Mouse (Mus musculus) brain, adult 2 months (tissue): ENCODE measurements around the gene Serpinb1c.
"Not testable (repeated sequence)": the region's sequence is repeated elsewhere in the genome, so short reads cannot be mapped to it uniquely, and the experiment has no call there.

Experiments used
- DNase-seq: peaks from one replicate; pipeline ENCODE4 v3.0.0; 2011; ENCODE audit warnings: low read depth, low spot score

The Serpinb1c gene

DNA sequence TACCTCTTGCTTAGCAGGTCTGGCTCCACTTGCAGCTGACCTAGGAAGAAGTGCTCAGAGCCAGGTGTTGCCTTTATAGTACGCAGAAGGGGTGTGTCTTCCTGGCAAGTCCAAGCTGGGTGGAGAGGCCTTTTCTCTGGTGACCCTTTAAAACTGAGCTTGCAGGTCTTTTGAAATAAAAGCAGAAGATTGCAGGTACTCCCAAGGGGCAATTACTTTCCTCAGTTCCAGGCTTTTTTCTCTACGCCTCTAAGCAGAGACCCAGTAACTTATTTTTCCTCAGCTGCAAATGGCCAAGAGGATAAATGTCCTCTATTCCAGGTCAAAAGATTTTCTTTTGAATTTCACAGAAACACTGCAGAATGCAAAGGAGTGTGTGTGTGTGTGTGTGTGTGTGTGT, at the start of gene Serpinb1c:
Gene Serpinb1c, minus strand, starts transcription at position 101 of the 400 bp plus-strand sequence.
- DNase-seq = no peak

- DNase-seq = not testable (repeated sequence)
Measured at GRCm38 (mm10) chr13:32939191-32939590, 41.2 kb upstream of the Serpinb1c start.

DNA sequence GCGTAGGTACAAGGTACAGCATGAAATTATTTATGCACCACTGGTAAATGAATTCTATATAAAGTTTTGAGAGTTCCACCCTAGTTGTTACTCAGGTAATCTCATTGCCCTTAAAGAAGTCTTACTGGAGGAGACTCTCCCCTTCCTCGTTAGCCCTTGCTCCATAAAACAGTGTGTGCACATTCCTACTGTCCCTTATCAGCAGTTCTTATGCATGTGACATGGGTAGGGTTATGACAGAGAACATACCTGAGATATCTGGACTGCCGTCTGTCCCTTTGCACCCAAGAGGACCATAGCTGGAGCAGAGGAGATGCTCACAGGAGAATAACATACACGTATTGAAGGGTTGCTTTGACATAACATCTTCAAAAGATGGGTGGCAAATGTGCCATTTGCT, 40.3 kb upstream of the Serpinb1c start:
- not testable (repeated sequence) for DNase-seq

DNA sequence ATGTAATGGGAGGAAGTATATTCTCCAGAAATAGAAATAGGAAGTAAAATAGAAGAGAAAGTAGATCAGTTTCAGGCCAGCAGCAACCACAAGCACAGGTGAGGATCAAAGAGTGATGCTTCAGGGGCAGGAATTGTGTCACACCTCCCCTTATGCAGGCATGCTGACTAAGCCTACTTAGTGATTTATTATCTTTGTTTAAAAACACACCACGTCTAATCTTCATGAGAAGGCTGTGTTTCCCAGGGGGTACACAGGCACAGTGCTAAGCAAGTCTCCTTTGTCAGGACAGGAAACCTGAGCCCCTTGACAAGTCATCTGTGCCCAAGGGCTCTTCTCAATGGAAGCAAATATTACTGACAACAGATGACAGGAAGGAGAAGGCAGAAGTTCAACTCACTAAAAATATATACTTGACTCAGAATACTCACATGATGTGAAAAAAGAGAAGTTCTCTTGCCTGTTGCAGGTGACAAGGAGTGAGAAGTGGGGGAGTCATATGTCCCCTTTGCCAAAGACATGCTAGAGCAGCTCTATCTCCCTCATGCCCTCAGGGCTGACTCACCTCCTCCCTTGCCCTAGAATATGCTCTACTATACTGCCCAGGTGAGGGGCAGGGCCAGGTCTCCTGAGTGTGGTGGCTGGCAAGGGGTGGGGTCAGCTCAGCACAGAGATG, 36.8 kb upstream of the Serpinb1c start:
- DNase-seq = no peak

GRCm38 (mm10) chr13:32929107-32929750, 31.2 kb upstream of the Serpinb1c start:
- no peak for DNase-seq

GRCm38 (mm10) chr13:32927241-32927640, 29.2 kb upstream of the Serpinb1c start:
- DNase-seq = no peak

- no peak for DNase-seq
Measured at GRCm38 (mm10) chr13:32926661-32927060, 28.6 kb upstream of the Serpinb1c start.

GRCm38 (mm10) chr13:32924578-32925360, 26.8 kb upstream of the Serpinb1c start:
- no peak for DNase-seq

- no peak for DNase-seq
Measured at GRCm38 (mm10) chr13:32922622-32923021, 24.6 kb upstream of the Serpinb1c start.

GRCm38 (mm10) chr13:32912770-32913380, 14.9 kb upstream of the Serpinb1c start:
- DNase-seq = no peak

DNA sequence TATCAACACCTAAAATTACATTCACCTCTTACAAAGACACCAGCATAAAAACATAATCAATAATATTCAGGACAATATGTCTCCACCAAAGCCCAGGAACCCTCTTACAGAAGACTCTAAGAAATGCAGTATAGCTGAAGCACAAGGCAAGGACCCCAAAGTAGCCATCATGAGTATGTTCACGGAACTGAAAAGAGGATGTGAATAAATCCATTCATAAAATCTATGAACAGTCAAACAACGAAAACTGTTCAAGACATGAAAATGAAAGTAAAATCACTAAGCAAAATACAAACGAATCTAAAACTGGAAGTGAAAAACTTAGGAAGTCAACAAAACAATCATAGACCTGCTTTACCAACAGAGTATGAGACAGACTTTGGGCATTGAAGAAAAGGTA, 10.2 kb upstream of the Serpinb1c start:
- no peak for DNase-seq

DNA sequence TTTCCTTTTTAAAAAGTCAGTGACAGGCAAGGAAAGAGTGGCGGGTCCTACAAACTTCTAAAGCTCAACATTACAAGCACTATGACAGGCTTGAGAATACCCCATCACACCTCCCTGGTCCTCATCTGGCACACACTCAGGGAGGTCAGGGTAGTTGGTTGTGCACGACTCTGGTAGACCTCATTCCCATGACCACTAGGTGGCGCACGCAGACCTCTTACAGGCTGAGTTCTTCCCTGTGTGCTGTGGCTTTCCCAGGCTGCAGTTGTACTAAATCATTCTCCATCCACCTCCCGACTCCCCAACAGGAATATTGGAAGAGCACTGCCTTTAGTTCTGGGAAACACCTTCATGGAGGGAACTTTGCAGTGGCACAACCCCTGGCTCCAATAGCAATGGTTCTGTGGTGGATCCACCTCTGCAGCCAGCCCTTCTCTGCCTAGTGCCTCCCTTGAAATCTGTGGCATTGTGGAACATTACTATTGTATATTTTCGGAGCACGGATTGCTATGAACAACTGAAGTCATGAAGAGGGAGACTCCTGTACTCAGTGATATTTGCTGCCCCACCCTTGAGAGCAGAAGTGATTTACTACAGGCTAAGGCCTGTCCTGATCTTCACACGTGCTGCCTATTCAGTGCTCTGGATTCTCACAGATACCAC, 5.3 kb upstream of the Serpinb1c start:
- DNase-seq = peak; percentile 94

DNA sequence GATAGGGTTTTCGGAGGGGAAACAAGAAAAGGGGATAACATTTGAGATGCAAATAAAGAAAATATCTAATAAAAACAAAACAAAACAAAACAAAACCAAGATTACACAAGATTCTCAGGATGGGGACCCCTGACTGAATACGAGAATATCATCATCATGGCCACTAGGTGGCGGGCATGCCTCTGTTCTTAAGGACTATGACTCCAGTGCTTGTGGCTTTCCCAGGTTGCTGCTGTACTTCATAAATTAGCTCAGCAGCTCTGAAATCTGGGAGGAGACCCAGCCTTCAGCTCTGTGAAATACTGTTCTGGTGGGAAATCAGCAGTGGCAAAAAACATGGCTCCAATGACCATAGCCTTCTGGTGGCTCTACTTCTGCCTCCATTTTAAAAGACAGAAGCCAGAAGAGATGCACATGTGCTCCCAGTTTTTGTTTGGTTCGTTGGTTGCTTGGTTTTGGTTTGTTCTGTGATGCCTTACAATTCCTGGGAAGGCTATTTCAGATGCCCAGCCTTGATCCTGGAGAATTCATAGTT, 4.5 kb upstream of the Serpinb1c start:
- DNase-seq = peak; percentile 83

DNA sequence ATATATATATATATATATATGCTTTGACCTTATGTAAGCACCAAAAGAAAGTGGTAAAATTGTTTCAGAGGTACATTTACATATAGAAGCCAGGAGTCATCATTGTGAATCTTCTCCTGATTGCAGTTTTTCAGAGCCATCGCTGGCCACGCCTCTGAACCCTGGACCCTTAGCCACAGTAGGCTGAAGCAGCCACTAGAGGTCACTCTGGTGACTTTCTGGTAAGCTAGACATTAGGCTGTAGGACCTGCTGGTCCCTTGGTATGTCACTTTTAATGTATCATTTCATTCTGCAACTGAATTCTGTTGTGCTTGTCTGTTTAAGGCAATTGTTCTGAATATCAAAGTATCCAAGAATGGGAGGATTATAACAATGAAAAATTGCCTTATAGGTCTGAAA, 2.6 kb upstream of the Serpinb1c start:
- DNase-seq = peak; percentile 52

DNA sequence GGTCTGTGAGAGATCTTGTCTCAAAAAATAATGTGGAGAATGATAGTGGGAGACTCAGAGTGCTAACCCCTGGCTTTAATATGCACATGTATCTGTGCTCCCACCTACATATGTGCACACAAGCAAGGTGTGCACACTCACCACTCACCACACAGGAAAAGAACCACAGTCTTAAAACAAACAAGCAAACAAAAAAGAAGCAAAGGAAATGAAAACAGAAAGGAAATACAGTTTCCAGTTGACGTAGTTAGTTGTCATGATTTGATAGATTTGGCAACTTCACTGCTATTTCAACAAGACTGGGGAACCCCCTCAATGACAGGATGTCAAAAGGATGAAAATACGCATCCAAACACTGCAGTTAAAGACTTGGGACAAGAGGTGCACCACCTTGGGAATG, 1.1 kb upstream of the Serpinb1c start:
- not testable (repeated sequence) for DNase-seq

DNA sequence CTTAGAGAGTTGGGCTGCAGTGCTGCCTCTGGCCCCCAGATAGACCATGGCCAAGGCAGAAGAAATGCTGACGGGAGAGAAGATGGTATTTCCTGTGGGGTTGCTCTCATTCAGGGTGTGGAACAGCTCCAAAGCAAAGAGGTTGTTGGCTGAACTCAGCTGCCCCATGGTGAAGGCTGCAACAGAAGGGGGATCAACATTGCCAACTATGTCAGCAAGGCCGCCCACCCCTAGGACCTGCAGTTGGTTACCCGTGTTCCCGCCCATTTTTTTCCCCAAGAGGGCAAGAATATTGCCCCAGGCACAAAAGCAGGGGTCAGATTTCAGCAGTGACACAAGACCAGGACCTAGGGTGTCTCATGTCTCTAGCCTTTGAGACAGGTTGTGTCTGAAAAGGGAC, 1.1 kb downstream of the Serpinb1c start:
- no peak for DNase-seq

DNA sequence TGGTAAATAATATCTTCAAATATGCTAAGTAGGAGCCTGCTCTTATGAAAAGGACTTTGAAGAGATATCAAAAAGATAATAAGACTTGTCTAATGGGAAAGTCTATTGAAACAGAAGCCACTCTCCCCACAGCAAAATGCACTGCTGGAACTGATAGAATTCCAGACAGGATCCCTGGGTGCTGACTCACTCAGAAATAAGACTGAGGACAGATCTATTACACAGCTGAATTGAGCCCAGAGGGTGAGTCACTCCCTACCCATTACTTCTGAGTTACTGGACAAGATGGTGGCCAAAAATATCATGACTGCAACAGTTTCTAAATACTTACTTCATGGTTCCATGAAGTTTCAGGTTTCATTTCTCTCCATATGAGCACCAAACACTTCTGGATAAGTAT, 13.3 kb downstream of the Serpinb1c start:
- DNase-seq = peak; percentile 48

DNA sequence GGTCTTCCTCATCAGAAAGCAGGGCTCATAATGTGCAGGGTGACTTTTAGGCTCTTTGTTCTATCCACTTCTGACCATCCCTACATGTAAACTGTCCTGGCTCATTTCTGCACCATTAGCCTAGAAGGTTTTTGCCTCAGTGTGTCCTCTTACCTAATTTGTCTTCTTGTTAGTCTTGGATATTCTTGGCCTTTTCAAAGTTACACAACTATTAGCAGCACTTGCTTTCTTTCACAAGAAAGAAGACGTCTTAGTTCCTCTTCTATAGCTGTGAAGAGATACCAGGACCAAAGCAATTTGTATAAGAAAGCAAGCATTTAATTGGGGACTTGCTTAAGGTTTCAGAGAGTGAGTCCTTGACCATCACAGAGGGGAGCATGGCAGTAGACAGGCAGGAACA, 24.1 kb downstream of the Serpinb1c start:
- no peak for DNase-seq

- no peak for DNase-seq
Measured at GRCm38 (mm10) chr13:32868843-32869242, 29.2 kb downstream of the Serpinb1c start.

DNA sequence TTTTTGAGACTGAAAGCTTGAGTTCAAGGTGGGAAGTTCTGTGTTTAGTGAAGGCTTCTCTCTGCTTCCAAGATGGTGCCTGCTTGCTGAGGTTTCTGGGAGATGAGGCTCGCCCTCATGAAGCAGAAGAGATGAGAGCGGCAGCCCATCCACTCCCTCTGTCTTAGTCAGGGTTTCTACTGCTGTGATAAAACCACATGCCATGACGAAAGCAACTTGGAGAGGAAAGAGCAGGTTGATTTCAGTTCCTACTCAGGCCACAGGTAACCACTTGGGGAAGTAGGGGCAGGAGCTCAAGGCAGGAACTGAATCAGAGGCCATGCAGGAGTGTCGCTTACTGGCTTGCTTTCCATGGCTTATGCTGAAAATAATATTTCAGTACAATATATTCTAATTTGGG, 29.8 kb downstream of the Serpinb1c start:
- not testable (repeated sequence) for DNase-seq

DNA sequence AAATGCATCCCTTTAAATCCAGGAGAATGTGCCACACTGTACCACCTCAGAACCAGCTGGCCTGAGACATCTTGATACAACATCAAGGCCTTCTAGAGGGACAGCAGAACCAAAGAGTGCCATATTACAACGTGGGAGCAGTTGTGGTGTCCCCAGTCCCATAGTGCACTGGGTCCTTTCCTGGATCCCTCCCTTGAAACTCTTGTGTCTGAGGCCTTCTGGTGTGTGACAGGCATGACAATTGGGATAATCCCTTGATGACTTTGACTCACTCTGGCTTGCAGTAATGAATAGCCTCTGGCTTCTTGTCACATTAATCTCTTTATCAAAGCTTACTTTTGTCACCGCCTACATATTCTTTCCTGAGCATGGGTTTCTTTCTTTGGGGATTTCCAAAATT, 31.0 kb downstream of the Serpinb1c start:
- DNase-seq = no peak
